Mouse (Mus musculus) myocyte (in vitro differentiated cells): Measurements from ENCODE around the gene Klc4.

Experiments used
- E2F4 ChIP-seq: IDR thresholded peaks from one replicate; pipeline ENCODE4 v1.6.1; 2011; ENCODE audit warnings: mild to moderate bottlenecking, control low read depth, moderate library complexity; ENCODE audit not compliant: insufficient read depth
- POLR2A ChIP-seq: IDR thresholded peaks from one replicate; pipeline ENCODE4 v1.6.1; 2011; ENCODE audit warnings: low read depth, mild to moderate bottlenecking, control low read depth, moderate library complexity; ENCODE audit not compliant: insufficient read length
- POLR2AphosphoS2 ChIP-seq: IDR thresholded peaks from one replicate; pipeline ENCODE4 v1.6.1; 2011; ENCODE audit warnings: low read depth, control low read depth; ENCODE audit not compliant: insufficient read length

GRCm38 (mm10) chr17:46649811-46650210 lies 4.0 kb upstream of the Klc4 start:
- TF ChIP-seq POLR2A (no peak), POLR2AphosphoS2 (no peak), E2F4 (no peak)
